Mouse (Mus musculus) monocyte, adult 59 days (primary cell): ENCODE data around the gene Rbm33. TPM values are rescaled to one million over a fixed set of nuclear protein-coding genes. Genes with fewer than 3 reads are reported as not detected.

Experiments used
- total RNA-seq, 2 experiments: library from RNA; stranded (reverse); gene quantifications; one replicate each; pipeline ENCODE4 v1.2.4; 2023

The Rbm33 gene
- 10 to 100 TPM; 86.9 to 87.1 TPM for total RNA-seq

DNA sequence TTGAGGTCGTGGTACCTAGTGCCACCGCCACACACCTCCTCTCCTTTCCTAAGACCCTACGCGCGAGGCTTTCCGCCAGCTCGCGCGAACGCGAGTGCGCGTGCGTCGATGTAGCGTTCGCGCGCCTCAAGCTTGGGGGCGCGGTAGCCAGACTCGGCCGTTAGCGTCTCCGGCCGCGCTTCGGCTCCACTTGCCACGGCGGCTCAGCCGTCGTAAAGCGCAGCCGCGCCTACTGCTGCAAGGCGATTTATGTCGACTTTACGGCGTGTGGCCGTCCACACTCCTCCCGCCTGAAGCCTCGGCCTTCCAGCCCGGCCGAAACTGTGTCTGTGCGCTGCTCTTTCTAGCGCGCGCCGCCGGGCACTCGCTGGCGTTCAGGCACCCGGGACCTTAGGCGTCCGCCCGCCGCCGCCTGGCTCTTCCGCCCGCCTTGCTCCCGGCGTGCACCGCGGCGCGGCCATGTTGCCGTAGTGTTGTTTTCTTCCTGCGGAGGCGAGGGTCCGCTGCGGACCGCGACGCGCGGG, at the start of gene Rbm33:
Rbm33 (plus strand) TSS at position 400 of the 524 bp plus-strand sequence.

DNA sequence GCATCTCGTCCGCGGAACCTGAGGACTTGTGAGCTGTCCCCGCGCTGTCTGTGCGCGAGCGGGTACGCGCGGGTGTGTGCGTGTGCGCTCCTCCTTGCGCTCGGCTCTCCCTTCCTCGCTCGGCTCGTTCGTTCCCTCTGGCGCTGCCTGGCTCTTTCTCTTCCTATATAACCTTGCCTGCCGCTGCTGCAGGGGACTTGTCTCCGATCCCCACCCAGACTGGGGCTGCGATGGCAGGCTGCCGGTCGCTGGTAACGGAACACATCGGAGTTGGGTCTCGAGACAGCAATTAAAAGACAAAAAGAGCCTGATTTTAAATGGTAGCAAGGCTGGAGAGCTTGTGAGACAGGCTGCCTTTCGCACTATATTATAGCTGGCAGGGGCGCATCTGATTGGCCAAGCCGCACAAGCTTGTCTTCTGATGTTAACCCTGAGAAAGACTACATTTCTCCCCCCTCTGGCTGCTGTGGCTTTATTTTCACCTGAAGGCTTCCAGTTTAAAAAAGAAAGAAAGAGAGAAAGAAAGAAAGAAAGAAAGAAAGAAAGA, 149.9 kb downstream of the Rbm33 start, which contains the start of gene Shh:
Shh (minus strand) TSS at position 497 of the 547 bp plus-strand sequence.

Other genes starting within 250 kb of the Rbm33 start
- 100 to 1,000 TPM; 212 to 219 TPM for gene Insig1, start 245.8 kb upstream of the Rbm33 start, total RNA-seq
- not detected for gene En2, start 151.4 kb upstream of the Rbm33 start, total RNA-seq
- not detected for gene Cnpy1, start 71.3 kb upstream of the Rbm33 start, total RNA-seq
- not detected for gene Shh, start 150.1 kb downstream of the Rbm33 start, total RNA-seq